Mouse (Mus musculus) heart, adult 2 months (tissue): ENCODE data around the gene Nudt16l1. TPM values are rescaled to one million over a fixed set of nuclear protein-coding genes. Genes with fewer than 3 reads are reported as not detected.

Source experiments
- DNase-seq, 2 experiments: peaks; one replicate each; pipeline ENCODE4 v3.0.0; 2021
- H3K27ac ChIP-seq: fragments of 200-600 bp; 2 replicates; pipeline ENCODE4 v1.8.1; 2022
- H3K27me3 ChIP-seq: fragments of 200-500 bp; 2 replicates; pipeline ENCODE4 v1.6.1; 2012; ENCODE audit warnings: mild to moderate bottlenecking, low read length, inconsistent platforms, mixed read lengths; ENCODE audit not compliant: control insufficient read depth, insufficient read depth
- H3K36me3 ChIP-seq: fragments of 200-500 bp; 2 replicates; pipeline ENCODE4 v1.6.1; 2012; ENCODE audit warnings: low read length, inconsistent platforms; ENCODE audit not compliant: control insufficient read depth, insufficient read depth
- H3K4me1 ChIP-seq: fragments of 200-500 bp; 2 replicates; pipeline ENCODE4 v1.6.1; 2011; ENCODE audit warnings: low read length; ENCODE audit not compliant: control insufficient read depth, insufficient read depth
- H3K4me3 ChIP-seq: fragments of 200-600 bp; 2 replicates; pipeline ENCODE4 v1.8.1; 2022
- H3K79me2 ChIP-seq: fragments of 200-500 bp; replicated peaks from 2 replicates; pipeline ENCODE4 v1.6.1; 2012; ENCODE audit warnings: mild to moderate bottlenecking, inconsistent platforms, low read length, moderate library complexity, mixed read lengths; ENCODE audit not compliant: control insufficient read depth, insufficient read depth
- H3K9ac ChIP-seq: fragments of 200-500 bp; 2 replicates; pipeline ENCODE4 v1.6.1; 2012; ENCODE audit warnings: low read depth, mild to moderate bottlenecking, control low read depth, inconsistent platforms, low read length, mixed read lengths
- CTCF ChIP-seq: fragments of 200-600 bp; IDR thresholded peaks from 2 replicates; pipeline ENCODE4 v1.8.1; 2022; ENCODE audit warnings: antibody characterized with exemption, mild to moderate bottlenecking, moderate library complexity
- EP300 ChIP-seq: fragments of 200-500 bp; IDR thresholded peaks from 2 replicates; pipeline ENCODE4 v1.6.1; 2011; ENCODE audit warnings: low read depth, low read length, control low read depth; ENCODE audit not compliant: insufficient read depth
- POLR2A ChIP-seq: fragments of 200-500 bp; IDR thresholded peaks from 2 replicates; pipeline ENCODE4 v1.6.1; 2011; ENCODE audit warnings: mild to moderate bottlenecking, low read depth, low read length, control low read depth; ENCODE audit not compliant: insufficient read depth
- WGBS: fragments of 180-500 bp; shearing (Covaris S2); methylation state at CpG from one replicate; pipeline ENCODE4 v1.1.7; 2018; 5-methylcytosine and 5-hydroxymethylcytosine counted together
- intact Hi-C: fragments of 180-260 bp; cut with DNase I; formaldehyde crosslinking; loops from one replicate; pipeline ENCODE4 v1.15.1; 2025
- polyA plus RNA-seq: library from polyadenylated mRNA; depleted of rRNA; stranded (reverse); fragments of >200 nt; gene quantifications from 2 replicates; pipeline ENCODE4 v1.2.3, GENCODE M21; 2012; rRNA removed
- total RNA-seq, 2 experiments: library from RNA; stranded (reverse); gene quantifications; 2 replicates each; pipeline ENCODE4 v1.2.3; 2021

Gene Nudt16l1
- total and polyA plus RNA-seq, 3 experiments: 16.7 to 38.9 (median 17.1) TPM

- no peak overlapping the region for H3K4me3 ChIP-seq
- TF ChIP-seq EP300 (no peak), POLR2A (no peak)
- H3K27ac ChIP-seq: no peak overlapping the region
- no peaks in the 10 kb centered on the region for H3K27me3 ChIP-seq
- no peaks in the 10 kb centered on the region for H3K36me3 ChIP-seq
- H3K9ac ChIP-seq: no peak overlapping the region
- no peak for DNase-seq
- intact Hi-C loops: no loop called here
- H3K79me2 ChIP-seq: no peaks in the 10 kb centered on the region
- no peaks in the 10 kb centered on the region for H3K4me1 ChIP-seq
- 90% methylated on average over 5 of the region's 5 CpGs for WGBS
Observed at GRCm38 (mm10) chr16:4974521-4974920, 36.0 kb downstream of the Nudt16l1 start.

- H3K27me3 ChIP-seq: no peaks in the 10 kb centered on the region
- H3K9ac ChIP-seq: no peak overlapping the region
- no peak overlapping the region for H3K27ac ChIP-seq
- TF ChIP-seq POLR2A (no peak), EP300 (no peak), CTCF (no peak)
- intact Hi-C loops: no loop called here
- WGBS: 46% methylated on average over 2 of the region's 2 CpGs
- H3K4me3 ChIP-seq: no peak overlapping the region
- no peaks in the 10 kb centered on the region for H3K79me2 ChIP-seq
- DNase-seq: no peak
- no peaks in the 10 kb centered on the region for H3K36me3 ChIP-seq
- H3K4me1 ChIP-seq: no peaks in the 10 kb centered on the region
Observed at GRCm38 (mm10) chr16:4976180-4976579, 37.6 kb downstream of the Nudt16l1 start.

GRCm38 (mm10) chr16:4978275-4979051, 39.9 kb downstream of the Nudt16l1 start:
- Histone ChIP-seq H3K4me1 (no peaks in the 10 kb centered on the region), H3K4me3 (no peak overlapping the region), H3K36me3 (no peaks in the 10 kb centered on the region), H3K27ac (no peak overlapping the region), H3K27me3 (no peaks in the 10 kb centered on the region), H3K9ac (no peak overlapping the region), H3K79me2 (no peaks in the 10 kb centered on the region)
- TF ChIP-seq EP300 (no peak), CTCF (no peak), POLR2A (no peak)
- 33% methylated on average over 5 of the region's 5 CpGs for WGBS
- intact Hi-C loops: no loop called here
- no peak for DNase-seq

- Histone ChIP-seq H3K36me3 (no peaks in the 10 kb centered on the region), H3K4me3 (no peak overlapping the region), H3K27me3 (no peaks in the 10 kb centered on the region), H3K4me1 (no peaks in the 10 kb centered on the region), H3K79me2 (no peaks in the 10 kb centered on the region), H3K27ac (no peak overlapping the region), H3K9ac (no peak overlapping the region)
- TF ChIP-seq CTCF: peak; percentile 80
- no peak for TF ChIP-seq EP300
- no peak for DNase-seq
- intact Hi-C loops: loop anchor here (1.0 kb wide), 1 partner anchor 165 kb away; no protein-coding TSS in a partner anchor
- 72% methylated on average over 4 of the region's 4 CpGs for WGBS
Observed at GRCm38 (mm10) chr16:4979755-4980380, 41.3 kb downstream of the Nudt16l1 start.

- Histone ChIP-seq H3K27me3 (no peaks in the 10 kb centered on the region), H3K27ac (no peak overlapping the region), H3K4me1 (no peaks in the 10 kb centered on the region), H3K36me3 (no peaks in the 10 kb centered on the region), H3K9ac (no peak overlapping the region), H3K4me3 (no peak overlapping the region), H3K79me2 (no peaks in the 10 kb centered on the region)
- DNase-seq: no peak
- TF ChIP-seq POLR2A (no peak), EP300 (no peak), CTCF (no peak)
- 93% methylated on average over 12 of the region's 12 CpGs for whole genome bisulfite sequencing
- intact Hi-C loops: no loop called here
Observed at GRCm38 (mm10) chr16:4984717-4985116, 46.2 kb downstream of the Nudt16l1 start.

Other genes starting within 250 kb of the Nudt16l1 start
- 1 to 10 TPM; 2.2 to 2.7 TPM for gene Nmral1, start 219.4 kb upstream of the Nudt16l1 start, total RNA-seq
- gene Nmral1, start 219.4 kb upstream of the Nudt16l1 start, polyA plus RNA-seq: 3.9 and 4.0 TPM in 2 replicates
- gene Hmox2, start 212.4 kb upstream of the Nudt16l1 start, total RNA-seq: 10 to 100 TPM; 72.4 to 84.9 TPM
- 38.3 and 51.6 TPM in 2 replicates for gene Hmox2, start 212.4 kb upstream of the Nudt16l1 start, polyA plus RNA-seq
- 10 to 100 TPM; 58.4 to 65.6 TPM for gene Cdip1, start 148.5 kb upstream of the Nudt16l1 start, total RNA-seq
- 94.3 and 100 TPM in 2 replicates for gene Cdip1, start 148.5 kb upstream of the Nudt16l1 start, polyA plus RNA-seq
- gene 4930562C15Rik, start 103.3 kb upstream of the Nudt16l1 start, total RNA-seq: not detected
- gene 4930562C15Rik, start 103.3 kb upstream of the Nudt16l1 start, polyA plus RNA-seq: 0.23 TPM in 1 of 2 replicates, not detected in the other
- gene Ubald1, start 58.4 kb upstream of the Nudt16l1 start, total RNA-seq: 10 to 100 TPM; 17.2 to 18.3 TPM
- gene Ubald1, start 58.4 kb upstream of the Nudt16l1 start, polyA plus RNA-seq: 18.2 and 24.5 TPM in 2 replicates
- gene Mgrn1, start 52.5 kb upstream of the Nudt16l1 start, total RNA-seq: 100 to 1,000 TPM; 148 to 168 TPM
- gene Mgrn1, start 52.5 kb upstream of the Nudt16l1 start, polyA plus RNA-seq: 274 and 284 TPM in 2 replicates
- 10 to 100 TPM; 11.4 to 12.7 TPM for gene Anks3, start 25.4 kb downstream of the Nudt16l1 start, total RNA-seq
- gene Anks3, start 25.4 kb downstream of the Nudt16l1 start, polyA plus RNA-seq: 21.3 and 30.4 TPM in 2 replicates
- not detected for gene Sept12, start 59.1 kb downstream of the Nudt16l1 start, total RNA-seq
- gene Sept12, start 59.1 kb downstream of the Nudt16l1 start, polyA plus RNA-seq: 0.20 and 0.23 TPM in 2 replicates
- not detected for gene Smim22, start 68.5 kb downstream of the Nudt16l1 start, total RNA-seq
- 2.1 TPM in 1 of 2 replicates, not detected in the other for gene Smim22, start 68.5 kb downstream of the Nudt16l1 start, polyA plus RNA-seq
- gene Rogdi, start 74.8 kb downstream of the Nudt16l1 start, total RNA-seq: 10 to 100 TPM; 15.5 to 19.4 TPM
- 50.7 and 63.0 TPM in 2 replicates for gene Rogdi, start 74.8 kb downstream of the Nudt16l1 start, polyA plus RNA-seq
- gene Glyr1, start 111.1 kb downstream of the Nudt16l1 start, total RNA-seq: 10 to 100 TPM; 39.2 to 42.9 TPM
- gene Glyr1, start 111.1 kb downstream of the Nudt16l1 start, polyA plus RNA-seq: 35.9 and 48.6 TPM in 2 replicates
- gene Ubn1, start 111.3 kb downstream of the Nudt16l1 start, total RNA-seq: 10 to 100 TPM; 22.8 to 23.1 TPM
- gene Ubn1, start 111.3 kb downstream of the Nudt16l1 start, polyA plus RNA-seq: 15.8 and 21.2 TPM in 2 replicates
- 1 to 10 TPM; 4.5 to 9.4 TPM for gene Ppl, start 193.7 kb downstream of the Nudt16l1 start, total RNA-seq
- 2.0 and 2.5 TPM in 2 replicates for gene Ppl, start 193.7 kb downstream of the Nudt16l1 start, polyA plus RNA-seq
- gene Sec14l5, start 208.3 kb downstream of the Nudt16l1 start, total RNA-seq: under 1 TPM; 0.73 to 0.78 TPM
- gene Sec14l5, start 208.3 kb downstream of the Nudt16l1 start, polyA plus RNA-seq: 2.1 and 4.3 TPM in 2 replicates